ENCODE assay signal across 9 mouse cellular contexts in genomic region chr2:69629215-69629614, GRCm38 (mm10). TPM values are rescaled to one million over a fixed set of nuclear protein-coding genes. Genes with fewer than 3 reads are reported as not detected.
DNase-seq lines count a peak whose midpoint lies in the region; ATAC-seq and TF ChIP-seq lines count a peak whose summit lies in the region.
"Had no signal": no experiment of that assay in that cellular context is flagged by ENCODE, and none has a peak within 500 bp of the region (broad histone marks: within the 10 kb centered on the region; RNA-seq: fewer than 3 reads in every experiment).

No protein-coding gene starts in this region.

- H3K9me3 ChIP-seq in hindbrain, embryonic 12.5 days (replicated peaks): no peaks in the 10 kb centered on the region
- H3K9me3 ChIP-seq in hindbrain, embryonic 10.5 days: peaks cover 3% of the 10 kb centered on the region; the same call in 1 of the 2 replicates
- H3K9me3 ChIP-seq in embryonic facial prominence, embryonic 14.5 days (ENCODE audit: control insufficient read depth, low read length): no peaks in the 10 kb centered on the region

- H3K36me3 ChIP-seq in hindbrain, embryonic 12.5 days: no peaks in the 10 kb centered on the region
- H3K36me3 ChIP-seq in hindbrain, embryonic 10.5 days: no peaks in the 10 kb centered on the region
- H3K36me3 ChIP-seq in embryonic facial prominence, embryonic 14.5 days (ENCODE audit: control insufficient read depth, insufficient read depth, low read length): no peaks in the 10 kb centered on the region

- 0 out of 2 replicates have a peak, but pooled peaks have one; percentile 22 for ATAC-seq in hindbrain, embryonic 12.5 days (ENCODE audit: low FRiP score)
- ATAC-seq in embryonic facial prominence, embryonic 14.5 days (ENCODE audit: low read depth): peak; percentile 58; the same call in 1 of the 2 replicates

- no peak overlapping the region for H3K27ac ChIP-seq in hindbrain, embryonic 12.5 days
- H3K27ac ChIP-seq in hindbrain, embryonic 10.5 days: no peak overlapping the region
- H3K27ac ChIP-seq in embryonic facial prominence, embryonic 14.5 days (replicated peaks; ENCODE audit: low read depth, low read length): no peak overlapping the region
- 0 out of 2 replicates have a peak overlapping the region, but pooled peaks have one; percentile 22 for H3K27ac ChIP-seq in olfactory bulb, adult 2 months (ENCODE audit: insufficient read depth, low read depth, low read length)
- H3K27ac ChIP-seq: heart, adult 2 months had no signal

- no peaks in the 10 kb centered on the region for H3K4me1 ChIP-seq in hindbrain, embryonic 12.5 days
- H3K4me1 ChIP-seq in hindbrain, embryonic 10.5 days (replicated peaks): no peaks in the 10 kb centered on the region
- no peaks in the 10 kb centered on the region for H3K4me1 ChIP-seq in embryonic facial prominence, embryonic 14.5 days (ENCODE audit: control insufficient read depth, insufficient read depth, low read length)
- H3K4me1 ChIP-seq in olfactory bulb, adult 2 months (ENCODE audit: control insufficient read depth, insufficient read depth, low read length): peaks cover 7% of the 10 kb centered on the region

- H3K4me3 ChIP-seq in hindbrain, embryonic 12.5 days: no peak overlapping the region
- no peak overlapping the region for H3K4me3 ChIP-seq in hindbrain, embryonic 10.5 days
- no peak overlapping the region for H3K4me3 ChIP-seq in embryonic facial prominence, embryonic 14.5 days (ENCODE audit: low read depth, low read length)
- no peak overlapping the region for H3K4me3 ChIP-seq in olfactory bulb, adult 2 months (ENCODE audit: insufficient read depth, low read depth, low read length)
- H3K4me3 ChIP-seq: heart, adult 2 months had no signal

- 66% methylated on average over 17 of the region's 17 CpGs for WGBS in hindbrain, embryonic 12.5 days
- 88% methylated on average over 17 of the region's 17 CpGs for WGBS in hindbrain, embryonic 10.5 days
- 74% methylated on average over 17 of the region's 17 CpGs for WGBS in embryonic facial prominence, embryonic 14.5 days
- 38% methylated on average over 17 of the region's 17 CpGs for WGBS in olfactory bulb, adult 2 months

- TF ChIP-seq CTCF in olfactory bulb, adult 2 months (IDR thresholded peaks at IDR 0.05; ENCODE audit: insufficient read depth, low read depth, low read length): no peak

- H3K4me2 ChIP-seq in hindbrain, embryonic 12.5 days (replicated peaks): no peak overlapping the region
- no peak overlapping the region for H3K4me2 ChIP-seq in embryonic facial prominence, embryonic 14.5 days (ENCODE audit: low read depth, low read length)

- TF ChIP-seq POLR2A in olfactory bulb, adult 2 months (IDR thresholded peaks at IDR 0.05; ENCODE audit: insufficient read depth, low read depth, low read length): no peak

- no peak overlapping the region for H3K9ac ChIP-seq in hindbrain, embryonic 12.5 days
- H3K9ac ChIP-seq in embryonic facial prominence, embryonic 14.5 days (ENCODE audit: low read depth, low read length): no peak overlapping the region

- DNase-seq in hindbrain, embryonic 10.5 days (ENCODE audit: low spot score): no peak
- DNase-seq in lung, postnatal 36 days: peak; percentile 26
- no peak for DNase-seq in lung, postnatal 4 days
- peak; percentile 56 for DNase-seq in embryonic facial prominence, embryonic 14.5 days (ENCODE audit: low spot score)
- DNase-seq in urinary bladder, adult 18-20 months (ENCODE audit: low spot score in 2 of 2): no peak
- DNase-seq: heart, adult 2 months; thymus, postnatal 14 days had no signal

- H3K27me3 ChIP-seq in hindbrain, embryonic 12.5 days: no peaks in the 10 kb centered on the region
- no peaks in the 10 kb centered on the region for H3K27me3 ChIP-seq in hindbrain, embryonic 10.5 days (ENCODE audit: insufficient read depth, poor library complexity, severe bottlenecking)
- H3K27me3 ChIP-seq in embryonic facial prominence, embryonic 14.5 days (replicated peaks; ENCODE audit: control insufficient read depth, insufficient read depth, low read length): no peaks in the 10 kb centered on the region

RNA-seq across cellular contexts. Expression of gene Bbs5, which starts 17.8 kb away (rescaled TPM):
- polyA plus RNA-seq in hindbrain, embryonic 12.5 days (2016; fragmentation: Nextera tagmentation; extraction: Ambion mirVana): 19.6 and 26.3 TPM in 2 replicates
- polyA plus RNA-seq in hindbrain, embryonic 10.5 days (2016; fragmentation: Nextera tagmentation; extraction: Ambion mirVana): 17.0 and 17.2 TPM in 2 replicates
- polyA plus RNA-seq in embryonic facial prominence, embryonic 14.5 days (2014; fragmentation: Nextera tagmentation; extraction: Ambion mirVana): 16.4 and 16.6 TPM in 2 replicates
- not detected in 2 replicates for polyA plus RNA-seq in olfactory bulb, adult 2 months (2012; ENCODE audit: insufficient read depth, insufficient read length, low replicate concordance, missing spikeins)

RNA-seq across cellular contexts. Expression of gene Klhl41, which starts 40.7 kb away (rescaled TPM):
- polyA plus RNA-seq in hindbrain, embryonic 12.5 days (2016; fragmentation: Nextera tagmentation; extraction: Ambion mirVana): 1.5 and 4.2 TPM in 2 replicates
- polyA plus RNA-seq in hindbrain, embryonic 10.5 days (2016; fragmentation: Nextera tagmentation; extraction: Ambion mirVana): 0.29 TPM in 2 replicates
- polyA plus RNA-seq in embryonic facial prominence, embryonic 14.5 days (2014; fragmentation: Nextera tagmentation; extraction: Ambion mirVana): 25.5 and 34.1 TPM in 2 replicates
- polyA plus RNA-seq in olfactory bulb, adult 2 months (2012; ENCODE audit: insufficient read depth, insufficient read length, low replicate concordance, missing spikeins): not detected in 2 replicates

RNA-seq across cellular contexts. Expression of gene Lrp2, which starts 43.4 kb away (rescaled TPM):
- polyA plus RNA-seq in hindbrain, embryonic 12.5 days (2016; fragmentation: Nextera tagmentation; extraction: Ambion mirVana): 2.6 and 3.2 TPM in 2 replicates
- polyA plus RNA-seq in hindbrain, embryonic 10.5 days (2016; fragmentation: Nextera tagmentation; extraction: Ambion mirVana): 1.8 and 2.0 TPM in 2 replicates
- polyA plus RNA-seq in embryonic facial prominence, embryonic 14.5 days (2014; fragmentation: Nextera tagmentation; extraction: Ambion mirVana): 0.63 and 1.3 TPM in 2 replicates
- not detected in 2 replicates for polyA plus RNA-seq in olfactory bulb, adult 2 months (2012; ENCODE audit: insufficient read depth, insufficient read length, low replicate concordance, missing spikeins)

Comparison
In these comparisons a context has a peak if more than half of its experiments do, and no peak if none do; other contexts are left out.
1. DNase-seq: peak in lung, postnatal 36 days (single experiment) and embryonic facial prominence, embryonic 14.5 days (single experiment); none in hindbrain, embryonic 10.5 days (single experiment), lung, postnatal 4 days (0 of 2) and urinary bladder, adult 18-20 months (0 of 2).